Mouse (Mus musculus) frontal cortex, adult (tissue): ENCODE data around the gene Utp18.
"Not testable (repeated sequence)": the region's sequence is repeated elsewhere in the genome, so short reads cannot be mapped to it uniquely, and the experiment has no call there.

ENCODE experiments used
- ATAC-seq: cut with Nextera tagmentation; 2 replicates; pipeline ENCODE4 v1.9.2; 2017; ENCODE audit warnings: mild to moderate bottlenecking, moderate library complexity, mixed read lengths; ENCODE audit not compliant: low TSS enrichment

Gene Utp18

GRCm38 (mm10) chr11:93885572-93886410 lies at the start of gene Utp18, which contains the start of gene Mbtd1:
Gene Utp18 (minus strand): TSS chr11:93885766.
Gene Mbtd1 (plus strand): TSS chr11:93885852.
- ATAC-seq = peak; percentile 86

- ATAC-seq = no peak
Measured at GRCm38 (mm10) chr11:93929106-93929505, 43.5 kb upstream of the Utp18 start.

GRCm38 (mm10) chr11:93915019-93915418 lies 29.5 kb upstream of the Utp18 start:
- ATAC-seq = not testable (repeated sequence)

GRCm38 (mm10) chr11:93911603-93912002 lies 26.0 kb upstream of the Utp18 start:
- ATAC-seq = no peak

- ATAC-seq = no peak
Measured at GRCm38 (mm10) chr11:93908829-93909228, 23.3 kb upstream of the Utp18 start.

- no peak for ATAC-seq
Measured at GRCm38 (mm10) chr11:93907839-93908238, 22.3 kb upstream of the Utp18 start.

- no peak for ATAC-seq
Measured at GRCm38 (mm10) chr11:93906834-93907233, 21.3 kb upstream of the Utp18 start.

- no peak for ATAC-seq
Measured at GRCm38 (mm10) chr11:93897732-93898131, 12.2 kb upstream of the Utp18 start.

GRCm38 (mm10) chr11:93887080-93887447 lies 1.5 kb upstream of the Utp18 start:
- ATAC-seq = no peak

GRCm38 (mm10) chr11:93886411-93887079 lies 979 bp upstream of the Utp18 start:
- ATAC-seq = no peak

GRCm38 (mm10) chr11:93884901-93885571 lies 530 bp downstream of the Utp18 start:
- ATAC-seq = peak; percentile 60

- ATAC-seq = no peak
Measured at GRCm38 (mm10) chr11:93884068-93884467, 1.5 kb downstream of the Utp18 start.

GRCm38 (mm10) chr11:93862638-93863037 lies 22.9 kb downstream of the Utp18 start:
- no peak for ATAC-seq

GRCm38 (mm10) chr11:93862045-93862623 lies 23.4 kb downstream of the Utp18 start:
- ATAC-seq = no peak

- ATAC-seq = peak; percentile 16; the same call in 1 of the 2 replicates
Measured at GRCm38 (mm10) chr11:93861193-93861592, 24.4 kb downstream of the Utp18 start.

- no peak for ATAC-seq
Measured at GRCm38 (mm10) chr11:93860540-93861172, 24.9 kb downstream of the Utp18 start.

GRCm38 (mm10) chr11:93856284-93856955 lies 29.1 kb downstream of the Utp18 start:
- peak; percentile 92 for ATAC-seq

GRCm38 (mm10) chr11:93852546-93852945 lies 33.0 kb downstream of the Utp18 start:
- ATAC-seq = peak; percentile 48; the same call in 1 of the 2 replicates

GRCm38 (mm10) chr11:93847342-93847741 lies 38.2 kb downstream of the Utp18 start:
- ATAC-seq = no peak

- ATAC-seq = no peak
Measured at GRCm38 (mm10) chr11:93835800-93836199, 49.8 kb downstream of the Utp18 start.

GRCm38 (mm10) chr11:93829971-93830370 lies 55.6 kb downstream of the Utp18 start:
- no peak for ATAC-seq
